Mouse (Mus musculus) embryonic stem cell, embryonic (primary cell): Measurements from ENCODE around the gene Mpped2.

Experiments
- CTCF ChIA-PET, 4 experiments: fragments of 300-600 bp in 2 of 4; fragments of 350-600 bp in 2 of 4; sonication (Branson Sonifier 250); formaldehyde crosslinking; loops; one replicate each; lab custom pipeline; 2022; ENCODE audit warnings: inconsistent platforms in 2 of 4; lab: Charles Lee
- POLR2A ChIA-PET, 4 experiments: fragments of 300-600 bp in 2 of 4; fragments of 350-600 bp in 2 of 4; sonication (Branson Sonifier 250); formaldehyde crosslinking; loops; one replicate each; lab custom pipeline; 2022; ENCODE audit warnings: antibody characterized with exemption in 4 of 4, inconsistent platforms in 1 of 4; lab: Charles Lee

Gene Mpped2

GRCm38 (mm10) chr2:106730608-106731007 lies 37.5 kb downstream of the Mpped2 start:
- ChIA-PET CTCF (no interaction called here), POLR2A (interaction anchor here in 1 of 4 experiments (0.9 to 1.7 kb wide), 2 partner anchors 10 to 35 kb away, joined by 3 read pairs; no protein-coding TSS in a partner anchor)

GRCm38 (mm10) chr2:106731478-106731877 lies 38.4 kb downstream of the Mpped2 start:
- ChIA-PET POLR2A (interaction anchor here in 1 of 4 experiments (0.9 to 1.7 kb wide), 2 partner anchors 12 to 36 kb away, joined by 3 to 4 read pairs; no protein-coding TSS in a partner anchor), CTCF (no interaction called here)

GRCm38 (mm10) chr2:106732171-106732570 lies 39.1 kb downstream of the Mpped2 start:
- ChIA-PET CTCF (no interaction called here), POLR2A (interaction anchor here in 1 of 4 experiments (0.5 to 1.7 kb wide), 3 partner anchors 12 to 604 kb away, joined by 3 to 7 read pairs (median 4); no protein-coding TSS in a partner anchor)

GRCm38 (mm10) chr2:106733396-106733795 lies 40.3 kb downstream of the Mpped2 start:
- ChIA-PET POLR2A (no interaction called here), CTCF (no interaction called here)

GRCm38 (mm10) chr2:106734004-106734403 lies 40.9 kb downstream of the Mpped2 start:
- ChIA-PET POLR2A (no interaction called here), CTCF (no interaction called here)

- POLR2A ChIA-PET, result no interaction called here
Observed at GRCm38 (mm10) chr2:106735211-106735610, 42.1 kb downstream of the Mpped2 start.

GRCm38 (mm10) chr2:106735792-106736359 lies 42.8 kb downstream of the Mpped2 start:
- ChIA-PET POLR2A (no interaction called here), CTCF (no interaction called here)

More at GRCm38 (mm10) chr2:106735211-106735610, 42.1 kb downstream of the Mpped2 start:
- CTCF ChIA-PET, result no interaction called here

- ChIA-PET POLR2A (no interaction called here), CTCF (no interaction called here)
Observed at GRCm38 (mm10) chr2:106738951-106739350, 45.9 kb downstream of the Mpped2 start.

GRCm38 (mm10) chr2:106744086-106744485 lies 51.0 kb downstream of the Mpped2 start:
- POLR2A ChIA-PET, result interaction anchor here in 1 of 4 experiments (0.8 kb wide), 1 partner anchor 12 kb away, joined by 4 read pairs; no protein-coding TSS in a partner anchor
- CTCF ChIA-PET, result no interaction called here

GRCm38 (mm10) chr2:106744601-106745000 lies 51.5 kb downstream of the Mpped2 start:
- ChIA-PET POLR2A (no interaction called here), CTCF (no interaction called here)

GRCm38 (mm10) chr2:106745364-106745763 lies 52.3 kb downstream of the Mpped2 start:
- ChIA-PET POLR2A (interaction anchor here in 1 of 4 experiments (0.6 to 0.9 kb wide), 2 partner anchors 29 to 159 kb away, joined by 3 to 6 read pairs; no protein-coding TSS in a partner anchor), CTCF (no interaction called here)

GRCm38 (mm10) chr2:106746211-106746610 lies 53.1 kb downstream of the Mpped2 start:
- POLR2A ChIA-PET, result interaction anchor here in 1 of 4 experiments (0.9 kb wide), 1 partner anchor 158 kb away, joined by 3 read pairs; no protein-coding TSS in a partner anchor
- CTCF ChIA-PET, result interaction anchor here in 1 of 4 experiments (0.6 kb wide), 1 partner anchor 1168 kb away, joined by 7 read pairs; no protein-coding TSS in a partner anchor

- ChIA-PET POLR2A (no interaction called here), CTCF (no interaction called here)
Observed at GRCm38 (mm10) chr2:106746905-106747304, 53.8 kb downstream of the Mpped2 start.

GRCm38 (mm10) chr2:106747342-106747741 lies 54.3 kb downstream of the Mpped2 start:
- ChIA-PET POLR2A (no interaction called here), CTCF (no interaction called here)

GRCm38 (mm10) chr2:106750878-106751277 lies 57.8 kb downstream of the Mpped2 start:
- ChIA-PET CTCF (no interaction called here), POLR2A (interaction anchor here in 3 of 4 experiments (0.6 to 1.4 kb wide), 6 partner anchors 10 to 1134 kb away, joined by 3 to 5 read pairs (median 3); partner anchors contain the start of gene Mpped2 (in 1 of the 3))

- POLR2A ChIA-PET, result interaction anchor here in 1 of 4 experiments (0.6 kb wide), 1 partner anchor 69 kb away, joined by 4 read pairs; no protein-coding TSS in a partner anchor
Observed at GRCm38 (mm10) chr2:106753703-106754102, 60.6 kb downstream of the Mpped2 start.

GRCm38 (mm10) chr2:106754696-106755095 lies 61.6 kb downstream of the Mpped2 start:
- CTCF ChIA-PET, result no interaction called here

More at GRCm38 (mm10) chr2:106753703-106754102, 60.6 kb downstream of the Mpped2 start:
- CTCF ChIA-PET, result no interaction called here

GRCm38 (mm10) chr2:106756354-106757103 lies 63.5 kb downstream of the Mpped2 start:
- ChIA-PET CTCF (no interaction called here), POLR2A (no interaction called here)

More at GRCm38 (mm10) chr2:106754696-106755095, 61.6 kb downstream of the Mpped2 start:
- POLR2A ChIA-PET, result no interaction called here

- ChIA-PET CTCF (no interaction called here), POLR2A (no interaction called here)
Observed at GRCm38 (mm10) chr2:106762920-106763319, 69.9 kb downstream of the Mpped2 start.

- ChIA-PET CTCF (no interaction called here), POLR2A (interaction anchor here in 1 of 4 experiments (1.2 kb wide), 1 partner anchor 40 kb away, joined by 3 read pairs; no protein-coding TSS in a partner anchor)
Observed at GRCm38 (mm10) chr2:106769236-106769635, 76.2 kb downstream of the Mpped2 start.
